Comparison of ENCODE assay signal across 15 mouse cellular contexts in genomic region chr2:166343551-166344340, GRCm38 (mm10).
DNase-seq lines count a peak whose midpoint lies in the region; ATAC-seq lines count a peak whose summit lies in the region.
"Had no signal": no experiment of that assay in that cellular context is flagged by ENCODE, and none has a peak within 500 bp of the region (broad histone marks: within the 10 kb centered on the region; RNA-seq: fewer than 3 reads in every experiment).

No protein-coding gene starts in this region.

- H3K9me3 ChIP-seq in forebrain, embryonic 10.5 days: no peaks in the 10 kb centered on the region
- H3K9me3 ChIP-seq in forebrain, embryonic 15.5 days: no peaks in the 10 kb centered on the region
- H3K9me3 ChIP-seq in lung, embryonic 15.5 days: no peaks in the 10 kb centered on the region
- no peaks in the 10 kb centered on the region for H3K9me3 ChIP-seq in hindbrain, embryonic 14.5 days (ENCODE audit: control insufficient read depth, low read length)
- no peaks in the 10 kb centered on the region for H3K9me3 ChIP-seq in midbrain, embryonic 15.5 days
- H3K9me3 ChIP-seq: hindbrain, embryonic 15.5 days had no signal

- H3K4me3 ChIP-seq in forebrain, embryonic 10.5 days: no peak overlapping the region
- H3K4me3 ChIP-seq in forebrain, embryonic 15.5 days: no peak overlapping the region
- H3K4me3 ChIP-seq in lung, embryonic 15.5 days: no peak overlapping the region
- no peak overlapping the region for H3K4me3 ChIP-seq in hindbrain, embryonic 14.5 days (replicated peaks; ENCODE audit: low read length)
- H3K4me3 ChIP-seq in midbrain, embryonic 15.5 days: no peak overlapping the region
- H3K4me3 ChIP-seq: hindbrain, embryonic 15.5 days had no signal

- peaks cover 67% of the 10 kb centered on the region for H3K27me3 ChIP-seq in forebrain, embryonic 10.5 days (ENCODE audit: poor library complexity, severe bottlenecking)
- H3K27me3 ChIP-seq in forebrain, embryonic 15.5 days: peaks cover 32% of the 10 kb centered on the region; the same call in 1 of the 2 replicates
- H3K27me3 ChIP-seq in lung, embryonic 15.5 days: peaks cover 47% of the 10 kb centered on the region
- H3K27me3 ChIP-seq in hindbrain, embryonic 14.5 days (ENCODE audit: control insufficient read depth, insufficient read depth, low read length): no peaks in the 10 kb centered on the region
- H3K27me3 ChIP-seq in midbrain, embryonic 15.5 days (replicated peaks): 0 out of 2 replicates have a peak, but pooled peaks cover 5% of the 10 kb centered on the region

- H3K4me1 ChIP-seq in forebrain, embryonic 10.5 days: peaks cover 47% of the 10 kb centered on the region
- H3K4me1 ChIP-seq in forebrain, embryonic 15.5 days: peaks cover 25% of the 10 kb centered on the region
- H3K4me1 ChIP-seq in lung, embryonic 15.5 days: peaks cover 32% of the 10 kb centered on the region
- peaks cover 50% of the 10 kb centered on the region for H3K4me1 ChIP-seq in hindbrain, embryonic 14.5 days (replicated peaks; ENCODE audit: control insufficient read depth, insufficient read depth, low read length)
- H3K4me1 ChIP-seq in midbrain, embryonic 15.5 days: peaks cover 32% of the 10 kb centered on the region

- peak overlapping the region; percentile 60 for H3K27ac ChIP-seq in forebrain, embryonic 10.5 days
- no peak overlapping the region for H3K27ac ChIP-seq in forebrain, embryonic 15.5 days (replicated peaks)
- H3K27ac ChIP-seq in lung, embryonic 15.5 days: peak overlapping the region; percentile 51
- 0 out of 2 replicates have a peak overlapping the region, but pooled peaks have one; percentile 29 for H3K27ac ChIP-seq in hindbrain, embryonic 14.5 days
- 0 out of 2 replicates have a peak overlapping the region, but pooled peaks have one; percentile 26 for H3K27ac ChIP-seq in midbrain, embryonic 15.5 days
- H3K27ac ChIP-seq: hindbrain, embryonic 15.5 days had no signal

- H3K9ac ChIP-seq in forebrain, embryonic 15.5 days (replicated peaks): no peak overlapping the region
- no peak overlapping the region for H3K9ac ChIP-seq in lung, embryonic 15.5 days
- no peak overlapping the region for H3K9ac ChIP-seq in hindbrain, embryonic 14.5 days
- H3K9ac ChIP-seq in midbrain, embryonic 15.5 days: no peak overlapping the region
- H3K9ac ChIP-seq: hindbrain, embryonic 15.5 days had no signal

- no peak for ATAC-seq in forebrain, embryonic 15.5 days (replicated peaks)
- ATAC-seq in lung, embryonic 15.5 days (ENCODE audit: borderline replicate concordance, extremely low read depth, low FRiP score, low TSS enrichment): no peak
- ATAC-seq in hindbrain, embryonic 14.5 days (ENCODE audit: low FRiP score): no peak
- no peak for ATAC-seq in midbrain, embryonic 15.5 days (replicated peaks)
- ATAC-seq: forebrain, embryonic 16.5 days; lung, postnatal 0 days had no signal

- no peak overlapping the region for H3K4me2 ChIP-seq in forebrain, embryonic 15.5 days (replicated peaks)
- H3K4me2 ChIP-seq in lung, embryonic 15.5 days: no peak overlapping the region
- H3K4me2 ChIP-seq in hindbrain, embryonic 14.5 days (replicated peaks): no peak overlapping the region
- no peak overlapping the region for H3K4me2 ChIP-seq in midbrain, embryonic 15.5 days
- H3K4me2 ChIP-seq: hindbrain, embryonic 15.5 days had no signal

- 26% methylated on average over 10 of the region's 10 CpGs for WGBS in forebrain, embryonic 10.5 days
- 29% methylated on average over 10 of the region's 10 CpGs for WGBS in forebrain, embryonic 15.5 days
- WGBS in lung, embryonic 15.5 days: 35% methylated on average over 10 of the region's 10 CpGs
- WGBS in hindbrain, embryonic 14.5 days: 23% methylated on average over 10 of the region's 10 CpGs
- WGBS in midbrain, embryonic 15.5 days: 25% methylated on average over 10 of the region's 10 CpGs

- no peaks in the 10 kb centered on the region for H3K36me3 ChIP-seq in forebrain, embryonic 10.5 days (replicated peaks)
- no peaks in the 10 kb centered on the region for H3K36me3 ChIP-seq in forebrain, embryonic 15.5 days
- no peaks in the 10 kb centered on the region for H3K36me3 ChIP-seq in lung, embryonic 15.5 days
- H3K36me3 ChIP-seq in hindbrain, embryonic 14.5 days (replicated peaks; ENCODE audit: control insufficient read depth, insufficient read depth): no peaks in the 10 kb centered on the region
- no peaks in the 10 kb centered on the region for H3K36me3 ChIP-seq in midbrain, embryonic 15.5 days (replicated peaks)
- H3K36me3 ChIP-seq: hindbrain, embryonic 15.5 days had no signal

- DNase-seq in forebrain, embryonic 10.5 days (ENCODE audit: extremely low spot score, low spot score): peak; percentile 45
- no peak for DNase-seq in lung, postnatal 36 days
- DNase-seq in hindbrain, embryonic 14.5 days (ENCODE audit: low spot score): no peak
- no peak for DNase-seq in kidney, adult 8-10 months
- DNase-seq in gastrocnemius, postnatal 25 days: no peak
- DNase-seq: adrenal gland, postnatal 14 days; kidney, postnatal 14 days; left cerebral cortex, postnatal 4 days; thymus, postnatal 25 days had no signal
